Mouse (Mus musculus) embryo, embryonic 9.5 days (tissue): Measurements from ENCODE around the gene Cldnd2.

Experiments
- DNase-seq: peaks from one replicate; pipeline ENCODE4 v3.0.0-alpha.2; 2017; ENCODE audit errors: extremely low spot score

Cldnd2 gene

DNA sequence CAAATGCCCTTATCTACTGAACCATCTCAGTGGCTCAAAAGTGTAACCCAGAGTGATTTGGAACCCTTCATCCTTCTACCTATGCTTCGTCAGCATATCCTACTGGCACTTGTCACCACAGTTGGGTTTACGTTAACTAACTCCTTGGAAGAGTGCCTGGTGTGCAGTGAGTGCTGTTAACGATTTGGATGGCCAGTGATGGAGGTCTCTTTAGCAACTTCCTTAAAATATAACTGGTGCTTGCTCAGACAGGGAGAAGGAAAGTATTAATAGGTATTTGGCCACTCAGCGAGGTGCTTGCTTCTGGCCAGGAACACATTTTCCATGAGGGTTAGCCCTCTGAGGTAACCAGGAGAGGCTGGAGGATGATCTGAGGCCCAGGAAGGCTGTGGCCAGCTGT, 7.2 kb downstream of the Cldnd2 start:
- DNase-seq, result no peak

DNA sequence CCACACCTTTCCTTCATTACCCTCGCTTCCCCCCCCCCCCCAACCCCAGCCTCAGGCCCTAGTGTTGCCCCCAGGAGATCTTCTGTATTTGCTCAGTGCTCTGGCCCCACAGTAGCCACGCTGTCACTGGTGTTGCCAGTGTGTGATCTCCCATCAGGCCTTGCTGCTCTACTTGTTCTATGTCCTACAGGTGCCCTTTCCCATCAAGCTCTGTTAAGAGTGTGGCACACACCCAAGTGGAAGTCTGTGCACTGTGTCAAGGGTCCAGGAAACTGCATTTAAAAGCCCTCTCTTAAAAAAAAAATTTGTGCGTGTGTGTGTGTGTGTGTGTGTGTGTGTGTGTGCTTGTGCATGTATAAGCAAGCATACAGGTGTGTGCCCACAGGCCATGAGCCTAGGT, 7.7 kb downstream of the Cldnd2 start:
- DNase-seq, result no peak

DNA sequence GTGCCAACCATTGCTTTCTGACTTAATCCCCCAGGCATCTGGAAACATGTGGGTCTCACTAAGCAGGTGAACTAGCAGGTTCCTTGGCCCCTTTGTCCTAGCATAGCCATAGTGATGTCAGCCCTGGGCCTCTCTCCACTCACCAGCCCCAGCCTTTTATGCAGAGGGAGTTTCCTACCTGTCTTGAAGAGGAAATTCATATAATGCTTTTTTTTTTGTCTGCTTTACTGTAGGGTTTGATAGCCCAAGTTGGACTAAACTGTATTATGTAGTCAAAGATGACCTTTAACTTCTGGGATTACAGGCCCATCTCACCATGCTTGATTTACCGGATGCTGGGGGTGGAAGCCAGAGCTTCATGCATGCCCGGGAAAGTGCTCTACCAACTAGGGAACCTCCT, 9.2 kb downstream of the Cldnd2 start:
- DNase-seq, result no peak

DNA sequence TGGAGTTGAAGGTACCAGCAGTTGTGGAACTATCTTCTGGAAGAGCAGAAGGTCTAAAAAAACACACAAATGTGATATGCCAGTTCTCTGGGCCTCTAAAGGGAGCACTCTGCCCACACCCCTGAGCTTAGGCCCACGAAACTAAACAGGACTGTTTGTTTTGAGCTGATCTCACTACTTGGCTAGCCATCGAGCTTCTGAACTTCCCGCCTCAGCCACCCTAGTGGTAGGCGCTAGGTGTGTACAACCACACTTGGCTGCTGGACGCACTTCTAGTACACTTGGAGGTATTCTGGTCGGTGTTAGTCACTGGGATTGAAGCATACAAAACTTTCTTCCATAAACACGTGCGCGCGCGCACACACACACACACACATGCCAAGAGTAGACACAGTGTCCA, 11.1 kb downstream of the Cldnd2 start:
- DNase-seq, result no peak

DNA sequence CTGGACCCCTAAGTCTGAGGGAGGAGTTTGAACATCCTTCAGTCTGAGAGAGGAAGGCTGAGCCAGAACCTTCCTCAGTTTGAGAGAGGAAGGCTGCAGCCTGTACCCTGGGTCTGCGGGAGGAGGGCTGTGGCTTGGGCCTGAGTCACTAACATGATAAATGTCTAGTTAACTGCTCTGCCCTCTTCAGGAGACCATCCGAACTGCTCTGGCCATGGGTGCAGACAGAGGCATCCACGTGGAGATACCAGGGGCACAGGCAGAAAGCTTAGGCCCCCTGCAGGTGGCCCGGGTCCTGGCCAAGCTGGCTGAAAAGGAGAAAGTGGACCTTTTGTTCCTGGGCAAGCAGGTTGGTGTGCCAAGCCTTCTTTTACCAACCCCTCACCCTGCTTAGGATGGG, 12.0 kb downstream of the Cldnd2 start:
- DNase-seq, result no peak

DNA sequence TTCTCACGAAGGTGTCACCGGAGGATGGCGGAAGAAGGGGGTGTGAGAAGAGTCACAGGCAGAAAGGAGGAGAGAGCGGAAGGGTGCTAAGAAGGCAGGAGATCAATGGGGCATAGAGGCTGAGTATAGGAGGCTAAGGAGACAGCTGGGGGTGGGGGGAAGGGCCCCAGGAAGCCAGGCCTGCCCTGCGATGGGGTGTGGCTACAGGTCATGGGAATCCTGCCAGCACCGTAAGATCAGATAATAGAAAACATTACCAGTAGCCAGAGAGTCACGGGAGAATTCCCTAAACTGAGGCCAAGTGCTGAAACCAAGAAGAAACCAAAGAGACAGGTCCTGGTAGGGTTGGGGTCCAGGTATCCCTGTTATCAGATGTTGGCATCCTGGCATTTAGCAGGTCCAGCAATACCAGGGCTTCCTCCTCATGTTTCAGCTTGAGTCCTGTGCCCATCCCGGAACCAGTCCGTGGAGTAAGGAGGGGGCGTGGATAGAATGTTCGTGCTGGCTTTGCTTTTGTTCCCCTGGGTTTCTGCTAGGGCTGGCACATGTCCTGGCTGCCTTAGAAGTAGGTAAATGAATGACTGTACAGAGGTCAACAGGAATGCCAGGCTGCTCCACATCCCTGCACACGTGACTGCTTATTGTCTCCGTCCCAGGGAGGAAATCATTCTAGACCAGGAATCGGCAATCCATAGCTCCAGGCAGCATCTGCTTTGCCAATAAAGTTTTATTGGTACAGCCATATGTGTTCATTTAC, 13.2 kb downstream of the Cldnd2 start:
- no peak for DNase-seq

DNA sequence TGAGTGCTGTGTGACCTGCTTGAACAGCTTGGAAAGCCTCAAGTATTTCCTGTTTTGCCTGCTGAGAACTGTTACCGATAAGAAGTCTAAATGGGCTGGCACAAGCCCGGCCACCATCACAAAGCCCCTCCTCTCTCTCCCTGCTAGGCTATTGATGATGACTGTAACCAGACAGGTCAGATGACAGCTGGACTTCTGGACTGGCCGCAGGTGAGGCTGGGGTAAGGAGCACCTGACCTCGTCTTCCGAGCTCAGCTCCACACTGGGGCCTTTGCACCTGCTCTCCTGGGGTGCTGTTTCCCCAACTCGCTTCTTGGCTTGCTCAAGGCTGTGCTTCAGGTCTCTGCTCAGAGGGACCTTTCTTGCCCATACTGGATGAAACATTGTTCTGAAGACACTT, 13.8 kb downstream of the Cldnd2 start:
- DNase-seq, result no peak

DNA sequence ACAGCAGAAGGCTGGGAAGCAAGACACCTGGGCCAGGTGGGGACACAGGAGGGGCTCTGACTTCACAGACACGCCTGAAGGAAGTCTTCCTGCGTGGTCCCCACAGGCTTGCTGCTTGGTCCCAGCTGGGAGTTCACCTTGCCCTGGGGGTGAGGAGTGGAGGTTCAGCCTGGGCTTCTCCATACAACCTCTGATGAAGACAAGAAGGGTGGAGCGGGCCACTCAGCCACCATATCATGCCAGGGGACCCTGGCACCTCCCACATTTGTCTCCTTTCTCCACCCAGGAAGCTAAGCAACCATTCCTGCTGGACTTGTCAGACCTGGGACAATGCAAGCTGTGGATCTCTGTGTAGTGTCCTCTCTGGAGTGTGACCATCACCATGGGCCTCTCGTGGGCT, 22.3 kb downstream of the Cldnd2 start, which contains the start of gene Vsig10l:
Gene Vsig10l (plus strand): TSS at position 301 of the 400 bp plus-strand sequence.
- no peak for DNase-seq

DNA sequence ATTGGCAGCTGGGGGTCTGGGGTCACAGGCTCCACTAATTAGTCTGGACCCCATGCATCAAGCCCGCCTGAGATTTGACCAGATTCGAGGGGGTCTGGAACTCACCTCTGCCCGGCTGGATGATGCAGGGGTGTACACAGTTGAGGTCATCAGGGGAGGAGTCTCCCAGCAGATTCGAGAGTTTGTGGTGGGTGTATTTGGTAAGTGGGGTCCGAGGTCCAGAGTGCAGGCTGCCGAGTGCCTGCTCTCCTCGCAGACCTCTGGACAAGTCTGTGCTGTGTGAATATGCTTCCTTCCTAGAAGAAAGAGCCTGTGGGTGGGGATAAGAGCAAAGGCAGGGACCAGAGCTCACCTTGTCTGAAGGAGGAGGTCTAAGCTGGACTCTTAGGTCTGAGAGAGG, 23.4 kb downstream of the Cldnd2 start:
- DNase-seq, result no peak

DNA sequence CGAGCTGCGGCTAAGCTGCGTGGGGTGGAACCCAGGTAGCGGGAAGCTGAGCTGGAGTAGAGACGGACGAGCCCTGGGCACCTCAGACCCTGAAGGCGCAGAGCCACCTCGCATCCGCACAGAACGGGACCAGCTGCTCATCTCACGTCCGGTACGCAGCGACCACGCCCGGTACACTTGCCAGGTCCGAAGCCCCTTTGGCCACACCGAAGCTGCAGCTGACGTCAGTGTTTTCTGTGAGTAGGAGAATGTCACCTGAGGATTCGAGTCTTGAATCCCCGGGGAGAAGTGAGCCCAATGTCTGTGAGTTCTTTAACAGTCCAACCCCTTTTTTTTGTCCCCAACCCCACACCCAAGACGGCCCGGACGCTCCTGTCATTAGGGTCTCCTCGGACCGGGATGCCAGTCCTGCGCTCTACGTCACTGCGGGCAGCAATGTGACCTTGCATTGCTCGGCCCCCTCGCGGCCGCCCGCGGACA, 24.3 kb downstream of the Cldnd2 start:
- DNase-seq, result no peak

DNA sequence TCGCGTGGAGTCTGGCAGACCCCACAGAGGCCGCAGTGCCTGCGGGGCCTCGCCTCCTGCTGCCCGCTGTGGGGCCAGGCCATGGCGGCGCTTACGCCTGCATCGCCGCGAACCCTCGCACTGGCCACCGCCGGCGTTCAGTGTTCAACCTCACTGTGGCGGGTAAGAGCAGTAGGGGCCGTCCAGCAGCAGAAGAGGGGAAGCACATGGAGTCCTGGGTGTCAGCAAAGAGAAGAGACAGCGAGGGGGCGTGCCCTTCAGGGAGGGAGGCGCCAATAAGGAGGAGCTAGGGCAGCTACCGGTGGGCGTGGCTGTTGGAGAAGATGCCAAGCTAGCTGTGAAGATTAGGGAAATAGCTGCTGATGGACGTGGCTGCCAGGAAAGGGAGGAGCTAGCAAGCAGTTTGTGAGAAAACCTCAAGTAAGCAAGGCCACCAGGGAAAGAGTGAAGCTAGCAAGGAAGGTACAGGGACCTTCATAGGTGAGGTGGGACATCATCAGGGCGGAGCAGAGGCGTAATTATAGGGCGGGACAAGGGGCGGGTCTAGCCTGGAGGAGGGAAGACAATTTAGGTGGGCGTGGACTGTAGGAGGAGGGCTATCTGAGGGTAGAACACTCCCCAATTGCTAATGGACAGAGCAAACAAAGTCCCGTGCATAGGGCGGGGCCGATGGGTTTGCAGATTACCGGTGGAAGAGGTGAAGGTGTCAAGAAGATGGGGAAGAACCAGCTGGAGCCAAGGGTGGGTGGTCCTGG, 24.9 kb downstream of the Cldnd2 start:
- peak; percentile 86 for DNase-seq

DNA sequence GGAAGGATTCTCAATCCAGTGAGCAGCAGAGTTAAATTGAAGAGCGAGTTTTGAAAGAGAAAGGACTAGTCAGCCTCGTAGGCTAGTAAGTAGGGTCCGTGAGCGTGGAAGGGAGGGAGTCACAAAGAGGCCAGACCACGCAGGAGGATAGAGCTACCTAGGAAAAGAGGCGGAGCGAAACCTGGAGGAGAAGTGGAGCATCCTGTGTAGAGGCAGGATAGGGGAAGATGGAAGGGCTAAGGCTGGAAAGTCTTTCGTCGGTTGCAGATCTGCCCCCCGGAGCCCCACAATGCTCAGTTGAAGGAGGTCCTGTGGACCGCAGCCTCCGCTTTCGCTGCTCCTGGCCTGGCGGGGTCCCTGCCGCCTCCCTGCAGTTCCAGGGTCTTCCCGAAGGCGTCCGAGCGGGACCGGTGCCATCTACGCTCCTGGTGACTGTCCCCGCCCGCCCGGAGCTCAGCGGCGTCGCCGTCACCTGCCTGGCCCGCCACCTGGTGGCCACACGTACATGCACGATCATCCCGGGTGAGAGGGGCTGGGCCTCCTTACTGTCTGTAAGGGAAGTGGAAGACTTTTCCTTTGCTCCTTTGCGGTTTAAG, 25.6 kb downstream of the Cldnd2 start:
- peak; percentile 78 for DNase-seq

DNA sequence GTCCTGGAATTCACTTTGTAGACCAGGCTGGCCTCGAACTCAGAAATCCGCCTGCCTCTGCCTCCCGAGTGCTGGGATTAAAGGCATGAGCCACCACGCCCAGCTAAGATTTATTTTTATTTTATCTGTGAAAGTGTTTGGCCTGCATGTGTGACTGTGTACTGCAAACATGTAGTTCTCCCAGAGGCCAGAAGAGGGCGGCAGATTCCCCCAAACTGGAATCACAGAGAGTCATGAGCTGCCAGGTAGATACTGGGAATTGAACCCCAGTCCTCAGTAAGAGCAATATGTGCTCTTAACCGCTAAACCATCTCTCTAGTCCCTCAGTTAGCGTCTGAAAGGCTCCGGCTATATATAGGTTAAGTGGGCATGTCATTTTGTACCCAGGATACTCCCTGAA, 29.8 kb downstream of the Cldnd2 start:
- DNase-seq, result peak; percentile 56

DNA sequence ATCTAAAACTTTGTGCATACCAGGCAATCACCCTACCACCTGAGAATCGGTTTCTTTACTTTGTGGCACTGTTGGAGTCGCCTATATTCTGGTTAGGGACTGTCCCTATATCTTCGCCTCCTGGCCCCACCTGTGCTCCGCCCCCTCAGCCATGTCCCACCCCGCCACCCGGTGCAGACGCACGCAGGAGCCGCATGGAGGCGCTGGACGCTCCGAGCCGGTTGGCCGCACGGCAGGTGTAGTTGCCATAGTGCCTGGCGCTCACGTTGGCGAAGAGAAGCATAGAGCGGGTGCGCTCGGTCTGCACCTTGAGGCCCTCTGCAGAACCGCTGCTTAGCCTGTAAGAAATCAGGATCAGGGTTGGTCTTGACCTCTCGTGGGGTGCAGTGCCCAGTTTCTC, 35.1 kb downstream of the Cldnd2 start:
- no peak for DNase-seq

DNA sequence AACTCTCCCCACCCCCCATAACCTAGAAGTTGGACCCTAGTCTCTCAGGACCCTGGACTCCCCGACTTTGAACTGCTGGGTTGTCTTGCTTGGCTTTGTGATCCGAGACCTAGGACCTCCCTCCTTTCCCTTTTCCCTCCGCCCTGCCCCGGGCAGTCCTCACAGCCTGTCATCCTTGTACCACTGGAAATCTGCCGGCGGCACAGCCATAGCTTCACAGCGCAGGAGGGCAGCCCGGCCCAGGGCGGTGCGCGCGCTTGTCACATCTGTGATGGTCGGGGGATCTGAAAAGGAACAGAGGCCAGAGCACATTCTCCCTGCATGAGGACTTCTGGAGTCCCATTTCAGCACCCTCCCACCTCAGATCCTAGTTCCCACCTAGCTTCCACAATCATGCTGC, 35.8 kb downstream of the Cldnd2 start:
- peak; percentile 10 for DNase-seq

DNA sequence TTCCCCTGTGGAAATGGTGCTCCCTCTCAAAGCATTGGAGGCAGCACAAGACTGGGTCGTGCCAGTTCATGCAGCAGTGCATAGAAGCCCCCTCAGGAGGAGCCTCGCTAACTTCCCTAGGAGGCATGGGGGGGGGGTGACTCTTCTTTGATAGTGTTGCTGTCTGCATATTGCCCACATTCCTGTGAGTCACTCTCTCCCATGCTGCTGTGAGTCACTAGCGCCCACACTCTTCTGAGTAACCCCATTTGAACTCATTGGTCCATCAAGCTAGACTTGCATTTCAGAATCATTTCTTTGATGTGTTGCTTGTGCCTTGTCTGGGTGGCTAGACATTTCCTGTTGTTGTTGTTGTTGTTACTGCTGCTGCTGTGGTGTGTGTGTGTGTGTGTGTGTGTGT, 40.6 kb downstream of the Cldnd2 start:
- DNase-seq, result no peak

DNA sequence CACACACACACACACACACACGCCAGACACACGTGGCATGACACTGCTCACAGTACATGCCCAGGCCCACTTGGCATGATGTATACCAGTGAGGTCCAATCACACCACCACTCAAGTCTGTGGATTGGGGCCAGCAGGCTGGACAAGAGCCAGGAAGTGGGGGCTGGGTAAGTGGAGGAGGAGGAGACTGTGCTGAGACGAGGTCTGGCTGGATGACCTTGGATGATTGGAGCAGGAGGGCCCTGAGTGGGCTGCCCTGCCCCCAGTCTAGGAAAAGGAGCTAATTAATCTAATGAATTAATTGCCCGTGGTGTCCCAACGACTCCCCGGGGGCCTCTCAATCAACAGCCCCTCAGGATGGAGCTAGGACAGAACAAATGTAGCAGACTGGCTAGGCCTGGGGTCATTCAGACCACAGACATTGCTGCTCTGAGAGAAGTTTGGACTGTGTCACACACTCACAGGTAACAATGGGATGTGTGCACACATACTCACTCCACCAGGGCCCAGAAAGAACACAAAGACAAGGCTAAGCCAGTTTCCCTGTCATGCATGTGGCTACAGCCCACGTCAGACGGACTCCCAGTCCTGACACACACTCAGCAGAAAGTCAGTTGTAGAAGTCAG, 41.6 kb downstream of the Cldnd2 start:
- DNase-seq, result no peak

DNA sequence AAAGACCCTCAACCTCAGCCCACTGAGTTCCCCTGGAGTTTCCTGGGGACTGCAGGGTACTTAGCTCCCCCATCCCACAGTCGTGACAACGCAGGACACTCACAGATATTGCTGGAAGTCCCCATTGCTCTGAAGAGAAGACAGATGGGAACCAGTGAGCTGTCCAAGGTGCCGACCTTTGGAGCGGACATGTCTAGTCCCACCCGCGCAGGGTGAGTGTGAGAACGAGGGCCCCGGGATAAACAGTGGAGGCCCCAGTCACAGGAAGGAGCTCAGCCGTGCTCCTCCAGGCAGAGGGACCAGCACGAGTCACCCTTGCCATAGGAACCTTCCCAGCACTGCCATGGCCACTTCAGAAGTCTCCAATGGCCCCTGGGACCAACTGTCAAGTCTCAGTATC, 42.7 kb downstream of the Cldnd2 start:
- no peak for DNase-seq

DNA sequence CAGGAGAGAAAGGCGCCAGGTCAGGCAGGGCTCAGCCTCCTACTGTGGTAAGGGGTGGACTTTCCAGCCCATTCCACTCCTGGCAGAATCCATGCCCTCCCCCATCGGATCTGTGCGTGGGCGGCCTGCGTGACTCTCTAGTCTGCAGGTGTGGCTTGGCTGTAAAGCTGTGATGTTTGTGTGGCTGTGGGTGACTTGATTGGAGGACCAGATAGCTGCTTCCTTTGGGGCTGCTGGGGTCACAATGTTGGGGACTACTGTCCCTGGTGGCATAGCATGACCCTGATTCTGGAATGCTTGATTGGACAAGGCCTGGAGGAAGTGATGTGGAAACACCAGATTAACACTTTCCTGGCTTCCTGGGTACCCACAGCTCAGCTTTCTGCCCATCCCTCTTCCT, 48.1 kb downstream of the Cldnd2 start:
- no peak for DNase-seq

DNA sequence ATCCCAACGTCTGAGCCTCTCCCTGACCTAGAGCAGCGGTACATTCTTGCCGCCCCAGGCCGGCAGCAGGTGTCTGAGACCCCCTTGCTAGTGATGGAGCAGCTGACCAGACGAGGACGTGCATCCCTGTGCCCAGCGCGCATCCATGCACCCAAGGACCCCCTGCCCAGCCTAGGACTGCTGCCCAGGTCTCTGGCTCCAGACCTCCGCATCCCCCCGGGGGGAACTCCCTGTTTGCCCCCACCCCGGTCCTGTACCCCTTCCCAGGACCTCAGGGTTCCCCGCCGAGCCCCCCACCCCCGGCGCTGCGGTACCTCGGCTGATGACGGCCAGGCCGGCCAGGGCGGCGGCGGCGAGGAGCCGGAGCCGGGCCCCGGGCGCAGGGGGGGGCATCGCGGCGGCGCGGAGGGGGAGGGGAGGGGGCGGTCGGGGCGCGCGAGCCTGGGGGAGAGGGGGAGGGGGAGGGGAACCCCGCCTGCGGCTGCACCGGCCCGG, 49.1 kb downstream of the Cldnd2 start, which contains the start of gene Iglon5:
Gene Iglon5 (minus strand): TSS at position 445 of the 495 bp plus-strand sequence.
- DNase-seq, result peak; percentile 30

DNA sequence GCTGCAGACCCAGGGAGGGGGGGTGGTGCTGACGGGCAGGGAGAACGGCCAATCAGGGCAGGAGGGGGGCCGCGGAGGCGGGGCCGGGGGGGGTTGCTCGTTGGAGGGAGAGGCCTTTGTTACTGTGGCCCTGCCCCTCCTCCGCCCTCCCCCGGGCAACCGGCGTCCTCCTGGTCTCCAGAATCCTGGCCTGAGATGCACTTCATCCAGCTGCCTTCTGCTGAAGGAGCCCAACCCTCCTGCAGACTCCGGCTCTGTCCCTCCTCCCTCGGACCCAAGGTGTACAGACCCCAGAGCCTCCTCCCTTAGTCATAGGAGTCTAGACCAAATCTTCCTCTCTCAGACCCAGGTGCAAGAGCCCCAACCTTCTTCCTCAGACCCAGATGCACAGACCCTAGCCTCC, 49.6 kb downstream of the Cldnd2 start:
- peak; percentile 81 for DNase-seq

DNA sequence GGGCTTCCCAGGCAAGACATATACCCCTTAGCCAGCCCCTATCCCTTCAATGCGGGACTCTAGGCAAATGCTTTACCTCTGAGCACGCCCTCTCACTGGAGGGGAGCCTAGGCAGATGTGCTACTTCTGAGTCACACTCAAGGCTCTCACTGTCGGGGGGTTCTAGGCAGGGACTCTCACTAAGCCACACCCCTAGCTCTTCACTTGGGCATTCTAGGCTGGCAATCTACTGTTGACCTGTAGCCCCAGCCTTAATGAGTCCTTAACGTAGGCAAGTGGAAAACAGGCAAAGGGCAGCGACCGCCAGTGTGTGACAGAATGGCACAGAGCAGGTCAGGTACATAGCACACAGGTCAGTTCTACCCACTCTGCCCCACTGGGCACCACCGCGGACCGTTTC, 50.3 kb downstream of the Cldnd2 start:
- no peak for DNase-seq
